Mouse (Mus musculus) CH12.LX (cell line): ENCODE data around the gene Spata48. TPM values are rescaled to one million over a fixed set of nuclear protein-coding genes. Genes with fewer than 3 reads are reported as not detected.

Source experiments
- DNase-seq: peaks from one replicate; pipeline ENCODE4 v3.0.0-alpha.2; 2013; ENCODE audit errors: extremely low read depth
- H3K27ac ChIP-seq: 2 replicates; pipeline ENCODE4 v1.5.1; 2012; ENCODE audit warnings: low read depth, mild to moderate bottlenecking, control low read depth, moderate library complexity; ENCODE audit not compliant: insufficient read depth
- H3K27me3 ChIP-seq: replicated peaks from 2 replicates; pipeline ENCODE3; 2012; ENCODE audit warnings: inconsistent platforms
- H3K36me3 ChIP-seq, 2 experiments: replicated peaks in 1 of 2; 2 replicates each; pipeline versions ENCODE3 to v1.6.1; 2012; ENCODE audit warnings: inconsistent platforms in 1 of 2, low read length in 1 of 2, mild to moderate bottlenecking in 1 of 2, mixed read lengths in 1 of 2, moderate library complexity in 1 of 2; ENCODE audit not compliant: control insufficient read depth in 1 of 2, insufficient read depth in 1 of 2
- H3K4me1 ChIP-seq, 2 experiments: 2 replicates each; pipeline ENCODE4 v1.6.1; 2012; ENCODE audit warnings: inconsistent platforms in 1 of 2, moderate library complexity in 1 of 2; ENCODE audit not compliant: insufficient read depth in 2 of 2, control insufficient read depth in 1 of 2
- H3K4me2 ChIP-seq: 2 replicates; pipeline ENCODE4 v1.6.1; 2012; ENCODE audit warnings: low read depth, mild to moderate bottlenecking, control low read depth; ENCODE audit not compliant: poor library complexity, insufficient read depth, severe bottlenecking
- H3K4me3 ChIP-seq, 3 experiments: fragments of 150-350 bp in 1 of 3; sonication (generic) in 1 of 3; replicated peaks in 1 of 3; 2 replicates each; pipeline versions ENCODE3 to v1.5.1; 2011 to 2012; ENCODE audit warnings: low read depth in 2 of 3, low read length in 2 of 3, mild to moderate bottlenecking in 2 of 3, moderate library complexity in 2 of 3, control low read depth in 1 of 3, improper control_type of control experiment in 1 of 3, inconsistent platforms in 1 of 3, mixed read lengths in 1 of 3; ENCODE audit not compliant: poor library complexity in 1 of 3
- H3K79me2 ChIP-seq: replicated peaks from 2 replicates; pipeline ENCODE4 v1.6.1; 2012; ENCODE audit warnings: mild to moderate bottlenecking, moderate library complexity; ENCODE audit not compliant: control insufficient read depth, poor library complexity, insufficient read depth, severe bottlenecking; ENCODE audit errors: extremely low read depth
- H3K9ac ChIP-seq: 2 replicates; pipeline ENCODE4 v1.6.1; 2012; ENCODE audit warnings: low read depth, mild to moderate bottlenecking, control low read depth, moderate library complexity; ENCODE audit not compliant: insufficient read depth
- H3K9me3 ChIP-seq: replicated peaks from 2 replicates; pipeline ENCODE3; 2012; ENCODE audit warnings: low read length, inconsistent platforms, mixed read lengths
- BHLHE40 ChIP-seq: IDR thresholded peaks from 2 replicates; pipeline ENCODE4 v1.6.1; 2011; ENCODE audit warnings: mild to moderate bottlenecking, low read depth, low read length, improper control_type of control experiment
- CHD1 ChIP-seq: IDR thresholded peaks from 2 replicates; pipeline ENCODE4 v1.6.1; 2012; ENCODE audit warnings: low read depth, low read length, improper control_type of control experiment, inconsistent platforms
- ELF1 ChIP-seq: IDR thresholded peaks from 2 replicates; pipeline ENCODE4 v1.6.1; 2014; ENCODE audit warnings: low read depth, mild to moderate bottlenecking, inconsistent platforms, low read length, improper control_type of control experiment
- IRF4 ChIP-seq: IDR thresholded peaks from 2 replicates; pipeline ENCODE4 v1.6.1; 2014; ENCODE audit warnings: low read depth, mild to moderate bottlenecking, inconsistent platforms, low read length, improper control_type of control experiment
- MEF2A ChIP-seq: IDR thresholded peaks from 2 replicates; pipeline ENCODE4 v1.6.1; 2014; ENCODE audit warnings: low read depth, mild to moderate bottlenecking, inconsistent platforms, low read length, improper control_type of control experiment, borderline replicate concordance
- NELFE ChIP-seq: IDR thresholded peaks from 2 replicates; pipeline ENCODE4 v1.6.1; 2011; ENCODE audit warnings: low read depth, low read length, improper control_type of control experiment
- PAX5 ChIP-seq: IDR thresholded peaks from 2 replicates; pipeline ENCODE4 v1.6.1; 2012; ENCODE audit warnings: low read length, inconsistent platforms, mixed read lengths
- TBP ChIP-seq: conservative IDR thresholded peaks from 2 replicates; pipeline ENCODE4 v1.6.1; 2011; ENCODE audit warnings: low read depth, low read length, improper control_type of control experiment
- TCF12 ChIP-seq: IDR thresholded peaks from 2 replicates; pipeline ENCODE4 v1.6.1; 2014; ENCODE audit warnings: low read depth, mild to moderate bottlenecking, inconsistent platforms, low read length, improper control_type of control experiment
- UBTF ChIP-seq: IDR thresholded peaks from 2 replicates; pipeline ENCODE4 v1.6.1; 2012; ENCODE audit warnings: low read depth, mild to moderate bottlenecking, inconsistent platforms, low read length, improper control_type of control experiment, moderate library complexity
- ZKSCAN1 ChIP-seq: IDR thresholded peaks from 2 replicates; pipeline ENCODE4 v1.6.1; 2012; ENCODE audit warnings: low read depth, inconsistent platforms, low read length, improper control_type of control experiment, borderline replicate concordance
- ZNF384 ChIP-seq: IDR thresholded peaks from 2 replicates; pipeline ENCODE4 v1.6.1; 2012; ENCODE audit warnings: low read depth, low read length, improper control_type of control experiment, inconsistent platforms
- dilution Hi-C: fragments of 300-500 bp; cut with MboI; formaldehyde crosslinking; loops from 2 replicates; pipeline ENCODE4 v1.14.3; 2020; ENCODE audit warnings: low sequenced_read_pairs; ENCODE audit not compliant: extremely low pct_unique_long_range_greater_than_20kb, extremely low pct_ligation_motif_present
- in situ Hi-C: fragments of 300-500 bp; cut with MboI; formaldehyde crosslinking; loops from 3 replicates; pipeline ENCODE4 v1.14.3; 2019; ENCODE audit warnings: low sequenced_read_pairs, low pct_ligation_motif_present, low pct_unique_long_range_greater_than_20kb, mixed read lengths
- polyA plus RNA-seq: library from polyadenylated mRNA; unstranded; fragments of >175 nt; gene quantifications from 2 replicates; pipeline ENCODE4 v1.2.1, GENCODE M21; 2012; ENCODE audit warnings: low read depth; ENCODE audit not compliant: insufficient read length
- total RNA-seq, 2 experiments: library from RNA; depleted of rRNA; stranded (reverse); fragments of 300-350 nt in 1 of 2; fragments of >200 nt in 1 of 2; gene quantifications; 2 replicates each; pipeline ENCODE4 v1.2.3; 2012 to 2014

Spata48 gene
- total and polyA plus RNA-seq, 3 experiments, result 0.42 to 0.51 (median 0.44) TPM

GRCm38 (mm10) chr11:11461635-11462560, at the start of gene Spata48, which contains the start of gene Zpbp (continued):
- peak; percentile 99 for TF ChIP-seq UBTF
- TF ChIP-seq, all 38 proteins: peak for 34

- Histone ChIP-seq H3K4me2 (0 out of 2 replicates have a peak overlapping the region, but pooled peaks have one; percentile 1), H3K79me2 (no peaks in the 10 kb centered on the region), H3K4me1 (peaks cover 2 to 8% of the 10 kb centered on the region in 2 experiments; a peak in 2 of 4 replicates), H3K27me3 (no peaks in the 10 kb centered on the region), H3K36me3 (no peaks in the 10 kb centered on the region), H3K27ac (no peak overlapping the region), H3K9me3 (no peaks in the 10 kb centered on the region), H3K4me3 (no peak overlapping the region), H3K9ac (no peak overlapping the region)
- dilution Hi-C loops (no loop called here), in situ Hi-C loops (no loop called here)
- TF ChIP-seq ZKSCAN1 (no peak), TBP (no peak), CHD1 (peak; percentile 85), MEF2A (0 out of 2 replicates have a peak, but pooled peaks have one; percentile 67)
- peak; percentile 6 for DNase-seq
Observed at GRCm38 (mm10) chr11:11414188-11414587, 47.7 kb upstream of the Spata48 start.

- dilution Hi-C loops, result no loop called here
- Histone ChIP-seq H3K9ac (peak overlapping the region; percentile 47; the same call in 1 of the 2 replicates), H3K79me2 (no peaks in the 10 kb centered on the region)
Observed at GRCm38 (mm10) chr11:11417356-11417755, 44.5 kb upstream of the Spata48 start.

More at GRCm38 (mm10) chr11:11417356-11417755, 44.5 kb upstream of the Spata48 start:
- Histone ChIP-seq H3K27ac (no peak overlapping the region), H3K27me3 (no peaks in the 10 kb centered on the region), H3K4me2 (peak overlapping the region; percentile 11; the same call in 1 of the 2 replicates), H3K9me3 (no peaks in the 10 kb centered on the region), H3K4me1 (peaks cover 2 to 8% of the 10 kb centered on the region in 2 experiments; a peak in 2 of 4 replicates), H3K4me3 (no peak overlapping the region), H3K36me3 (no peaks in the 10 kb centered on the region)
- in situ Hi-C loops, result no loop called here
- TF ChIP-seq TCF12, result no peak
- TF ChIP-seq NELFE, result no peak
- TF ChIP-seq BHLHE40, result no peak
- no peak for TF ChIP-seq IRF4
- TF ChIP-seq TBP, result no peak
- TF ChIP-seq ELF1, result no peak
- no peak for TF ChIP-seq PAX5
- no peak for TF ChIP-seq ZNF384
- TF ChIP-seq ZKSCAN1, result no peak
- DNase-seq, result peak; percentile 9
